Mouse (Mus musculus): ENCODE results near the gene Plce1. TPM values are rescaled to one million over a fixed set of nuclear protein-coding genes. Genes with fewer than 3 reads are reported as not detected.

The Plce1 gene
- under 1 TPM; 0.08 to 0.30 TPM for total RNA-seq (2023)

DNA sequence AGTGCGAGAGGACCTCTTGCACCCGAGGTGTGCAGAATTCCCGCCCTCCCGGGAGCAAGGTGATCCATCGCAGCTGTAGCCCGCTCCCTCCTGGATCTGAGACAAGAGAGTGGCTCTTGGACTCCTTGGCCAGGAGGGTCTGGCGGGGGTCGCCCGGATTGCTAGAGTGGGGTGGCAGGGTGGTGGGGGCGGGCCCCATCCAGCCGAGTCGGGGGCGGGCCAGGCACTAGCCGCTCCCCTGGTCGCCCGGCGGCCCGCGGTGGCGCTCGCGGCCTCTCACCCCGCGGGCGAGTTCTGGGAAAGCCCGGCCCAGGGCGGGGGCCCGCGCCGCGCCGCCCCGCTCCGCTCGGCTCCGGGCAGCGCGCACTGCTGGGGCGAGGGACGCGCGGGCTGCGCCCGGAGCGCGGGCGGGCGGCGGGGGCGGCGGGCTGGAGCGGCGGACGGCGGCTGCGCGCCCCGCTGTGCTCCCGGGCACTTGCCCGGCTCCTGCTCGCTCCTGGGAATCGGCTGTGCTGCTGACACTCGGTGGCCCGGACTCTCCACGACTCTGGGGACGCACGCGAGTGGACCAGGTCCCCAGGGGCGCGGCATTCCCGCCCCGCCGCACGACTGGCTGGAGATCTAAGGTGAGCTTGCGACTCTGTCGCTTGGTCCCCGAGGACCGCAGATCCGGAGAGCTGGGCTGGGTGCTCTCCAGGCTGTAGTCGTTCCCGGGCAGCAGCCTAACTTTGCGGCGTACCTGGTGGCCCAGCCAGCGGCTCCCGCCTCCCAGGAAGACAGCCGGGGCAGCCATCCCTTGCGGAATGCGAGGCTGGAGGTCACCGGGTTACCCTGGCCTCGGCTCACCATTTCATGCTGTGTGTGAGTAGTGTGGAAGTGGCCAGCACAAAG is at the start of gene Plce1:
Plce1 (plus strand) TSS at position 379 of the 891 bp plus-strand sequence.

DNA sequence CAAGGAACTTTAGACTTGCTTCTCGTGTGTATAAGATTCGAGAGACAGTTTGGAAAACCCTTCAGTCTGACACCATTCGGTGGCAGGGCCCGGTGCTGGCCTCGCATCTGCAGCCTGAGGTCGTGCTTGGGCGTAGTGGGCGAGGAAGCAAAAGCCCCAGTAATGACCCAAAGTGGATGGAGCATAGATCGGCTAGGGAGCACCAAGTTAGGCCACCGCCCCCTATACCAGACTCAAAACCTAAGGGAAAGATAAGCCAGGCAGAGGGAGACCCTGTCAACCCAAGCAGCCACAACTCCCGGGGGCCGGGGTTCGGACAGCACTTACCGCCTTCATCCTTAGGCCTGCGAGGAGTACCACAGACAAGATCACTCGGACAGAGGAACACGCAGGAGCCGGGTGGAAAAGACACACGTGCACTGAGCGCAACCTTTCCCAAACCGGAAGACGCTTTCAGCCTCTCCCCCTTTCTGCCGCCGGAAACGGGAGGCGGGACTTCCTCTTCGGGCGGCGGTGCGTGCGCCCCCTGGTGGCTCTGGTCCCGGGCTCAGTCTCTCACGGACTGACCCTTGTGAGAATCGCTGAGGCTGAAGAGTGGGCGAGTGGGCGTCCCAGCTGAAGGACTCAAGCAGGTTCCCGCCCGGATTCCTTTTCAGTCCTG is 338.0 kb downstream of the Plce1 start, which contains the start of gene Noc3l:
Noc3l (minus strand) TSS at position 472 of the 661 bp plus-strand sequence.

Other genes starting within 250 kb of the Plce1 start
- not detected for gene Lgi1, start 216.6 kb upstream of the Plce1 start, total RNA-seq (2023)
- gene Slc35g1, start 85.1 kb upstream of the Plce1 start, total RNA-seq (2023): under 1 TPM; 0.30 to 0.84 TPM

Data from monocyte, adult 59 days (primary cell).